Mouse (Mus musculus) lung, postnatal 14 days (tissue): Measurements from ENCODE around the gene Zc3hav1l.

Experiments
- DNase-seq: peaks from one replicate; pipeline ENCODE4 v3.0.0; 2021

The Zc3hav1l gene

GRCm38 (mm10) chr6:38298761-38299401, at the start of gene Zc3hav1l:
Zc3hav1l (minus strand) TSS chr6:38299259.
- peak; percentile 63 for DNase-seq

GRCm38 (mm10) chr6:38347875-38348274, 48.8 kb upstream of the Zc3hav1l start:
- DNase-seq = no peak

GRCm38 (mm10) chr6:38345796-38346195, 46.7 kb upstream of the Zc3hav1l start:
- peak; percentile 68 for DNase-seq

- no peak for DNase-seq
These were observed 45.1 kb upstream of the Zc3hav1l start for GRCm38 (mm10) chr6:38344006-38344670.

- DNase-seq = no peak
These were observed 44.5 kb upstream of the Zc3hav1l start for GRCm38 (mm10) chr6:38343581-38343980.

GRCm38 (mm10) chr6:38342666-38342992, 43.6 kb upstream of the Zc3hav1l start:
- no peak for DNase-seq

GRCm38 (mm10) chr6:38341751-38342665, 42.9 kb upstream of the Zc3hav1l start:
- DNase-seq = no peak

GRCm38 (mm10) chr6:38339078-38339477, 40.0 kb upstream of the Zc3hav1l start:
- no peak for DNase-seq

- DNase-seq = no peak
These were observed 38.9 kb upstream of the Zc3hav1l start for GRCm38 (mm10) chr6:38337951-38338350.

GRCm38 (mm10) chr6:38337166-38337705, 38.2 kb upstream of the Zc3hav1l start:
- no peak for DNase-seq

GRCm38 (mm10) chr6:38335264-38335663, 36.2 kb upstream of the Zc3hav1l start:
- DNase-seq = no peak

- peak; percentile 54 for DNase-seq
These were observed 27.5 kb upstream of the Zc3hav1l start for GRCm38 (mm10) chr6:38326596-38326995.

GRCm38 (mm10) chr6:38320621-38321020, 21.6 kb upstream of the Zc3hav1l start:
- no peak for DNase-seq

- DNase-seq = no peak
These were observed 17.0 kb upstream of the Zc3hav1l start for GRCm38 (mm10) chr6:38316050-38316449.

- no peak for DNase-seq
These were observed 10.7 kb upstream of the Zc3hav1l start for GRCm38 (mm10) chr6:38309741-38310140.

- DNase-seq = no peak
These were observed 5.9 kb upstream of the Zc3hav1l start for GRCm38 (mm10) chr6:38304981-38305380.

GRCm38 (mm10) chr6:38298246-38298635, 818 bp downstream of the Zc3hav1l start:
- DNase-seq = peak; percentile 7

- DNase-seq = no peak
These were observed 1.3 kb downstream of the Zc3hav1l start for GRCm38 (mm10) chr6:38297580-38298245.

- no peak for DNase-seq
These were observed 5.4 kb downstream of the Zc3hav1l start for GRCm38 (mm10) chr6:38293708-38294107.

GRCm38 (mm10) chr6:38292871-38293646, 6.0 kb downstream of the Zc3hav1l start:
- no peak for DNase-seq

GRCm38 (mm10) chr6:38284422-38284821, 14.6 kb downstream of the Zc3hav1l start:
- DNase-seq = no peak

GRCm38 (mm10) chr6:38264466-38264865, 34.6 kb downstream of the Zc3hav1l start:
- DNase-seq = no peak
